Mouse (Mus musculus) spleen, adult 2 months (tissue): ENCODE data around the gene Cd40.

Source experiments
- CTCF ChIP-seq: fragments of 200-500 bp; IDR thresholded peaks from 2 replicates; pipeline ENCODE4 v1.5.1; 2011; ENCODE audit warnings: mild to moderate bottlenecking, inconsistent platforms; ENCODE audit not compliant: insufficient read depth, insufficient read length, insufficient replicate concordance; ENCODE audit errors: extremely low read depth
- POLR2A ChIP-seq: fragments of 200-500 bp; IDR thresholded peaks from 2 replicates; pipeline ENCODE4 v1.6.1; 2011; ENCODE audit warnings: low read depth, low read length, inconsistent platforms

DNA sequence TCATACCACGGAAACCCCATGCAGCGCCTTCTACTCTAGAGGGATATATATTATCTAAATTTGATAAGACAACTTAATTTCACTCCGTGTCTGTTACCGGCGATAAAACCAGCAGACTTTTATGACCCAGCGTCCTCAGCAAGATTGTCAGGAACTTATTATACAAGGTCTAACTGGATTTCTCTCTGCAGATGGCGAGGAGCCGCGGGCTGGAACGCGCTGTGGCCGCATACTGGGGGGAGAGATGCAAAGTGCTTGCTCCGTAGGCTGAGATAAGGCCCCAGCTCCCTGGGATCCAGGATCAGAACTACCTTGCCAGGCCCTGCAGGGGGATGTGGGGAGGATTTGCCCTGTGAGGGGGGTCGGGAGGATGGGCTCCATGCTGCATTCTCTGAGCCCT, 34.0 kb downstream of the Cd40 start:
- TF ChIP-seq CTCF (no peak), POLR2A (no peak)
